Mouse (Mus musculus) MEL (cell line): ENCODE results near the gene Sprn. TPM values are rescaled to one million over a fixed set of nuclear protein-coding genes. Genes with fewer than 3 reads are reported as not detected.
"Not testable (repeated sequence)": the region's sequence is repeated elsewhere in the genome, so short reads cannot be mapped to it uniquely, and the experiment has no call there.

ENCODE experiments used
- DNase-seq: peaks from one replicate; pipeline ENCODE4 v3.0.0; 2011; ENCODE audit warnings: low read depth, low spot score
- H3K27ac ChIP-seq: 2 replicates; pipeline ENCODE4 v1.5.1; 2012; ENCODE audit warnings: low read depth, mild to moderate bottlenecking, control low read depth, low read length, moderate library complexity; ENCODE audit not compliant: control insufficient read depth
- H3K27me3 ChIP-seq, 2 experiments: fragments of 150-350 bp in 1 of 2; sonication (generic) in 1 of 2; 2 replicates each; pipeline ENCODE4 v1.6.1; 2012; ENCODE audit warnings: low read length in 2 of 2, mild to moderate bottlenecking in 2 of 2, improper control_type of control experiment in 1 of 2, moderate library complexity in 1 of 2; ENCODE audit not compliant: insufficient read depth in 2 of 2, control insufficient read depth in 1 of 2
- H3K36me3 ChIP-seq, 2 experiments: 2 replicates each; pipeline ENCODE4 v1.6.1; 2012 to 2014; ENCODE audit warnings: low read length in 2 of 2, improper control_type of control experiment in 1 of 2, inconsistent platforms in 1 of 2, mild to moderate bottlenecking in 1 of 2; ENCODE audit not compliant: insufficient read depth in 2 of 2, control insufficient read depth in 1 of 2
- H3K4me1 ChIP-seq, 2 experiments: fragments of 150-350 bp in 1 of 2; sonication (generic) in 1 of 2; 2 replicates each; pipeline ENCODE4 v1.6.1; 2012; ENCODE audit warnings: low read length in 2 of 2, improper control_type of control experiment in 1 of 2, mild to moderate bottlenecking in 1 of 2; ENCODE audit not compliant: insufficient read depth in 2 of 2, control insufficient read depth in 1 of 2
- H3K4me3 ChIP-seq, 2 experiments: fragments of 150-350 bp in 1 of 2; sonication (generic) in 1 of 2; 2 replicates each; pipeline ENCODE4 v1.5.1; 2012; ENCODE audit warnings: low read depth in 2 of 2, low read length in 2 of 2, mild to moderate bottlenecking in 2 of 2, moderate library complexity in 2 of 2, control low read depth in 1 of 2, improper control_type of control experiment in 1 of 2; ENCODE audit not compliant: control insufficient read depth in 1 of 2, insufficient read depth in 1 of 2
- H3K79me2 ChIP-seq: 2 replicates; pipeline ENCODE4 v1.6.1; 2012; ENCODE audit warnings: mild to moderate bottlenecking, low read length, moderate library complexity; ENCODE audit not compliant: control insufficient read depth, poor library complexity, insufficient read depth
- H3K9ac ChIP-seq: 2 replicates; pipeline ENCODE4 v1.6.1; 2012; ENCODE audit warnings: low read depth, mild to moderate bottlenecking, control low read depth, low read length, moderate library complexity; ENCODE audit not compliant: control insufficient read depth, poor library complexity, severe bottlenecking
- H3K9me3 ChIP-seq: fragments of 150-350 bp; sonication (generic); replicated peaks from 2 replicates; pipeline ENCODE4 v1.6.1; 2012; ENCODE audit warnings: mild to moderate bottlenecking, low read length, improper control_type of control experiment, moderate library complexity; ENCODE audit not compliant: insufficient read depth
- EP300 ChIP-seq, 2 experiments: IDR thresholded peaks; 2 replicates each; pipeline ENCODE4 v1.6.1; 2011; ENCODE audit warnings: improper control_type of control experiment in 2 of 2, low read length in 2 of 2, low read depth in 1 of 2, mild to moderate bottlenecking in 1 of 2
- ETS1 ChIP-seq: IDR thresholded peaks from 2 replicates; pipeline ENCODE4 v1.6.1; 2012; ENCODE audit warnings: low read depth, mild to moderate bottlenecking, inconsistent platforms, low read length, improper control_type of control experiment, moderate library complexity
- GABPA ChIP-seq: IDR thresholded peaks from 2 replicates; pipeline ENCODE4 v1.6.1; 2012; ENCODE audit warnings: low read depth, mild to moderate bottlenecking, inconsistent platforms, low read length, improper control_type of control experiment, moderate library complexity
- GATA1 ChIP-seq: IDR thresholded peaks from 2 replicates; pipeline ENCODE4 v1.6.1; 2011; ENCODE audit warnings: low read depth, low read length, improper control_type of control experiment
- KAT2A ChIP-seq: conservative IDR thresholded peaks from 2 replicates; pipeline ENCODE4 v1.6.1; 2012; ENCODE audit warnings: low read depth, low read length, improper control_type of control experiment, inconsistent platforms
- NELFE ChIP-seq: IDR thresholded peaks from 2 replicates; pipeline ENCODE4 v1.6.1; 2011; ENCODE audit warnings: low read depth, low read length, improper control_type of control experiment
- POLR2AphosphoS2 ChIP-seq: IDR thresholded peaks from 2 replicates; pipeline ENCODE4 v1.6.1; 2011; ENCODE audit warnings: low read length, improper control_type of control experiment
- RCOR1 ChIP-seq: IDR thresholded peaks from 2 replicates; pipeline ENCODE4 v1.6.1; 2012; ENCODE audit warnings: low read depth, mild to moderate bottlenecking, inconsistent platforms, low read length, improper control_type of control experiment
- SIN3A ChIP-seq: IDR thresholded peaks from 2 replicates; pipeline ENCODE4 v1.6.1; 2012; ENCODE audit warnings: low read length, improper control_type of control experiment, inconsistent platforms
- TAL1 ChIP-seq: IDR thresholded peaks from 2 replicates; pipeline ENCODE4 v1.6.1; 2012; ENCODE audit warnings: mild to moderate bottlenecking, inconsistent platforms, low read length, moderate library complexity, mixed read lengths
- TCF12 ChIP-seq: IDR thresholded peaks from 2 replicates; pipeline ENCODE4 v1.6.1; 2014; ENCODE audit warnings: low read depth, mild to moderate bottlenecking, inconsistent platforms, low read length, improper control_type of control experiment, moderate library complexity
- polyA plus RNA-seq, 2 experiments: library from polyadenylated mRNA; stranded (reverse) in 1 of 2; unstranded in 1 of 2; fragments of >175 nt in 1 of 2; fragments of >200 nt in 1 of 2; gene quantifications; 2 replicates each; pipeline versions ENCODE4 v1.2.1 to v1.2.4; 2012; ENCODE audit warnings: low replicate concordance in 2 of 2, low read depth in 1 of 2; ENCODE audit not compliant: insufficient read length in 2 of 2, insufficient read depth in 1 of 2, missing spikeins in 1 of 2
- total RNA-seq: library from RNA; depleted of rRNA; stranded (reverse); fragments of 300-350 nt; gene quantifications from 2 replicates; pipeline ENCODE4 v1.2.3, GENCODE M21; 2012

The Sprn gene
- total and polyA plus RNA-seq, 3 experiments, result not detected

GRCm38 (mm10) chr7:140134033-140134432, 20.6 kb downstream of the Sprn start:
- not testable (repeated sequence) for H3K4me3 ChIP-seq, H3K9me3 ChIP-seq, H3K9ac ChIP-seq, H3K27me3 ChIP-seq, H3K27ac ChIP-seq, H3K79me2 ChIP-seq
- DNase-seq, result peak; percentile 69
- peaks cover 0 to 16% of the 10 kb centered on the region in 2 experiments; a peak in 2 of 4 replicates for H3K36me3 ChIP-seq
- TF ChIP-seq RCOR1 (peak; percentile 92), SIN3A (peak; percentile 58; the same call in 1 of the 2 replicates), GATA1 (peak; percentile 83), TCF12 (peak; percentile 79), EP300 (IDR thresholded peaks at IDR 0.05; ENCODE audit: low read depth in 1 of 2, low read length in 2 of 2) (peak; percentile 81 to 83), TAL1 (peak; percentile 51), ETS1 (peak; percentile 48; the same call in 1 of the 2 replicates)
- TF ChIP-seq, all 39 proteins: peak for 7; not testable (repeated sequence) for 32
- H3K4me1 ChIP-seq, result peaks cover 0 to 21% of the 10 kb centered on the region in 2 experiments; a peak in 2 of 4 replicates

GRCm38 (mm10) chr7:140132184-140132583, 22.5 kb downstream of the Sprn start:
- not testable (repeated sequence) for H3K27ac ChIP-seq, H3K9ac ChIP-seq, H3K4me3 ChIP-seq, DNase-seq, H3K9me3 ChIP-seq, H3K27me3 ChIP-seq, H3K79me2 ChIP-seq
- Histone ChIP-seq H3K36me3 (peaks cover 0 to 16% of the 10 kb centered on the region in 2 experiments; a peak in 2 of 4 replicates), H3K4me1 (peaks cover 0 to 21% of the 10 kb centered on the region in 2 experiments; a peak in 2 of 4 replicates)

GRCm38 (mm10) chr7:140127911-140128310, 26.8 kb downstream of the Sprn start:
- peaks cover 0 to 4% of the 10 kb centered on the region in 2 experiments; a peak in 1 of 4 replicates for H3K4me1 ChIP-seq
- no peak overlapping the region for H3K4me3 ChIP-seq
- H3K9me3 ChIP-seq, result no peaks in the 10 kb centered on the region
- H3K36me3 ChIP-seq, result peaks cover 0 to 2% of the 10 kb centered on the region in 2 experiments; a peak in 1 of 4 replicates
- no peak for TF ChIP-seq KAT2A
- TF ChIP-seq POLR2AphosphoS2, result no peak
- no peak for TF ChIP-seq NELFE
- no peak for TF ChIP-seq GABPA
- no peak for TF ChIP-seq RCOR1
- TF ChIP-seq GATA1, result no peak
- H3K79me2 ChIP-seq, result no peaks in the 10 kb centered on the region
- DNase-seq, result no peak
- no peak overlapping the region for H3K9ac ChIP-seq
- H3K27ac ChIP-seq, result no peak overlapping the region
- no peaks in the 10 kb centered on the region for H3K27me3 ChIP-seq
